Mouse (Mus musculus) bone marrow, adult 2 months (tissue): Measurements from ENCODE around the gene Odf3l2. TPM values are rescaled to one million over a fixed set of nuclear protein-coding genes. Genes with fewer than 3 reads are reported as not detected.

Source experiments
- H3K27ac ChIP-seq: fragments of 200-500 bp; 2 replicates; pipeline ENCODE4 v1.5.1; 2012; ENCODE audit warnings: low read depth, mild to moderate bottlenecking, control low read depth, inconsistent platforms, low read length; ENCODE audit not compliant: control insufficient read depth, poor library complexity, insufficient read depth
- H3K4me1 ChIP-seq: fragments of 200-500 bp; 2 replicates; pipeline ENCODE4 v1.6.1; 2011; ENCODE audit warnings: low read length; ENCODE audit not compliant: control insufficient read depth, insufficient read depth
- H3K4me3 ChIP-seq: fragments of 200-500 bp; replicated peaks from 2 replicates; pipeline ENCODE3; 2011; ENCODE audit warnings: mild to moderate bottlenecking, low read depth, low read length, control low read depth; ENCODE audit not compliant: control insufficient read depth
- CTCF ChIP-seq: fragments of 200-500 bp; IDR thresholded peaks from 2 replicates; pipeline ENCODE4 v1.5.1; 2011; ENCODE audit warnings: low read length, control low read depth; ENCODE audit not compliant: control insufficient read depth, insufficient read depth
- POLR2A ChIP-seq: fragments of 200-500 bp; IDR thresholded peaks from 2 replicates; pipeline ENCODE4 v1.6.1; 2011; ENCODE audit warnings: low read depth, mild to moderate bottlenecking, control low read depth, low read length, borderline replicate concordance; ENCODE audit not compliant: control insufficient read depth
- WGBS: fragments of 180-500 bp; shearing (Covaris S2); methylation state at CpG from one replicate; pipeline ENCODE4 v1.1.7; 2018; 5-methylcytosine and 5-hydroxymethylcytosine counted together
- polyA plus RNA-seq: library from polyadenylated mRNA; stranded (reverse); fragments of >200 nt; gene quantifications from 2 replicates; pipeline ENCODE4 v1.2.4, GENCODE M21; 2011; ENCODE audit warnings: low replicate concordance; ENCODE audit not compliant: missing spikeins, insufficient read depth, insufficient read length

The Odf3l2 gene
- polyA plus RNA-seq, 1 experiment: not detected

DNA sequence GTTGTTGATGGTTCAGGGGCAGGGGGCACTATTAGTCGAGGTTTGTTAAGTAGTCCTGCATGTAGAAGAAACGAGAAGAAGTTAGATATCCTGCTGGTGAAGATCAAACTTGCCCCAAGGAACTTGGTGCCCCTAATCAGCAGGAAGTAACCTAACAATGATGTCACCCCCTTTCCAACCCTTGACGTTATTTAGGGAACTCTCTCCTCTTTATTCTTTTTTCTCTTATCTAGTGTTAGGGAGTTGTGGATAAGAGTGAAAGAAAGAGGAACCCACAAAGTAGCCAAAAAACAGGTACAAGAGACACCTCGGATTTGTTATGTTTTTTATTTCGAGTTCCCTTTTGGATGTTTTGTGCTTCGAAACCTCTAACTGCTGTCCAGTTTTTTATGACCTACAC is 51.4 kb downstream of the Odf3l2 start:
- no peak overlapping the region for H3K27ac ChIP-seq
- 21% methylated on average over 6 of the region's 6 CpGs for WGBS
- no peaks in the 10 kb centered on the region for H3K4me1 ChIP-seq
- TF ChIP-seq POLR2A: no peak
- no peak for TF ChIP-seq CTCF
- H3K4me3 ChIP-seq: no peak overlapping the region

DNA sequence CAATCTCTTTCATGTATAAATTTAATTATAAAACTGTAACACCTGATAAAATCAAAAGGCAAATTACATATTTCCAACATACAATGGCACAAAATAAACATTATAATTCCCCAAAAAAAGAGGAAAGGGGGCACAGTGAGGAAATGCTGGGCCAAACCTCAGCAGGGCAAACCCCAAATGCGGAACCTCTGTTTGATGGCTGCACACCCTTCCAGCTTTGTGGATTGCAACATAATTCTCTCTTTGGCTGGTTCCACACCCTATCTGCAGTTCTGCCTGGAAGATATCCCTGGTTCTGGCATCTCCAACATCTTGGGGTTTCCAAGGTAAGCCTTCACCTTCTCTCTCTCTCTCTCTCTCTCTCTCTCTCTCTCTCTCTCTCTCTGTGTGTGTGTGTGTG is 54.8 kb downstream of the Odf3l2 start:
- no peak overlapping the region for H3K27ac ChIP-seq
- 19% methylated on average over 1 of the region's 1 CpGs for WGBS
- H3K4me1 ChIP-seq: no peaks in the 10 kb centered on the region
- H3K4me3 ChIP-seq: no peak overlapping the region
- TF ChIP-seq POLR2A: no peak
- TF ChIP-seq CTCF: no peak

Other genes with a start within 250 kb of the Odf3l2 start
- gene Vmn2r83, start 177.0 kb downstream of the Odf3l2 start, polyA plus RNA-seq: not detected in 2 replicates
- gene Plpp2, start 111.9 kb downstream of the Odf3l2 start, polyA plus RNA-seq: 1.7 and 2.6 TPM in 2 replicates
- 18.7 and 21.7 TPM in 2 replicates for gene Mier2, start 90.5 kb downstream of the Odf3l2 start, polyA plus RNA-seq
- gene Theg, start 58.4 kb downstream of the Odf3l2 start, polyA plus RNA-seq: not detected in 2 replicates
- gene C2cd4c, start 31.7 kb downstream of the Odf3l2 start, polyA plus RNA-seq: not detected in 2 replicates
- gene Shc2, start 7.8 kb downstream of the Odf3l2 start, polyA plus RNA-seq: 1.1 and 2.1 TPM in 2 replicates
- not detected in 2 replicates for gene Madcam1, start 18.8 kb upstream of the Odf3l2 start, polyA plus RNA-seq
- gene Tpgs1, start 23.6 kb upstream of the Odf3l2 start, polyA plus RNA-seq: 4.9 and 12.2 TPM in 2 replicates
- 82.1 and 98.6 TPM in 2 replicates for gene Cdc34, start 36.5 kb upstream of the Odf3l2 start, polyA plus RNA-seq
- not detected in 2 replicates for gene Gzmm, start 43.3 kb upstream of the Odf3l2 start, polyA plus RNA-seq
- 465 and 588 TPM in 2 replicates for gene Bsg, start 58.8 kb upstream of the Odf3l2 start, polyA plus RNA-seq
- gene Hcn2, start 70.9 kb upstream of the Odf3l2 start, polyA plus RNA-seq: 0.31 TPM in 1 of 2 replicates, not detected in the other
- 20.0 and 29.6 TPM in 2 replicates for gene Polrmt, start 100.8 kb upstream of the Odf3l2 start, polyA plus RNA-seq
- gene Fgf22, start 109.3 kb upstream of the Odf3l2 start, polyA plus RNA-seq: not detected in 2 replicates
- gene Rnf126, start 121.2 kb upstream of the Odf3l2 start, polyA plus RNA-seq: 26.5 and 42.8 TPM in 2 replicates
- 1.0 and 1.8 TPM in 2 replicates for gene Fstl3, start 131.5 kb upstream of the Odf3l2 start, polyA plus RNA-seq
- 13.1 and 40.0 TPM in 2 replicates for gene Prss57, start 145.2 kb upstream of the Odf3l2 start, polyA plus RNA-seq
- 19.7 and 36.1 TPM in 2 replicates for gene Palm, start 147.8 kb upstream of the Odf3l2 start, polyA plus RNA-seq
- not detected in 2 replicates for gene Misp, start 175.3 kb upstream of the Odf3l2 start, polyA plus RNA-seq
- gene Ptbp1, start 208.7 kb upstream of the Odf3l2 start, polyA plus RNA-seq: 113 and 188 TPM in 2 replicates
- gene Prtn3, start 228.7 kb upstream of the Odf3l2 start, polyA plus RNA-seq: 143 and 259 TPM in 2 replicates
- 16.4 and 32.4 TPM in 2 replicates for gene Plppr3, start 228.9 kb upstream of the Odf3l2 start, polyA plus RNA-seq
- 102 and 162 TPM in 2 replicates for gene Elane, start 240.5 kb upstream of the Odf3l2 start, polyA plus RNA-seq
- 20.0 TPM in 1 of 2 replicates, not detected in the other for gene Cfd, start 245.1 kb upstream of the Odf3l2 start, polyA plus RNA-seq